Mouse (Mus musculus) heart, embryonic 16.5 days (tissue): Measurements from ENCODE around the gene Ces1c. TPM values are rescaled to one million over a fixed set of nuclear protein-coding genes. Genes with fewer than 3 reads are reported as not detected.

Experiments used
- ATAC-seq: fragments of 200-750 bp; cut with Nextera tagmentation; replicated peaks from 2 replicates; pipeline ENCODE4 v1.8.0; 2017; ENCODE audit warnings: moderate number of reproducible peaks; ENCODE audit not compliant: insufficient read depth, low FRiP score; ENCODE audit errors: extremely low read depth
- H3K27ac ChIP-seq: fragments of 300-500 bp; sonication (generic); 2 replicates; pipeline ENCODE4 v1.5.1; 2014; ENCODE audit warnings: mild to moderate bottlenecking, low read length, control low read depth, moderate library complexity
- H3K27me3 ChIP-seq: fragments of 300-500 bp; sonication (generic); 2 replicates; pipeline ENCODE4 v1.6.1; 2014; ENCODE audit warnings: low read length, mixed read lengths; ENCODE audit not compliant: control insufficient read depth, insufficient read depth
- H3K36me3 ChIP-seq: fragments of 300-500 bp; sonication (generic); 2 replicates; pipeline ENCODE4 v1.6.1; 2014; ENCODE audit not compliant: control insufficient read depth, insufficient read depth
- H3K4me1 ChIP-seq: fragments of 300-500 bp; sonication (generic); 2 replicates; pipeline ENCODE4 v1.6.1; 2014; ENCODE audit warnings: low read length, mixed read lengths; ENCODE audit not compliant: control insufficient read depth, insufficient read depth
- H3K4me2 ChIP-seq: fragments of 300-500 bp; sonication (generic); 2 replicates; pipeline ENCODE4 v1.6.1; 2014; ENCODE audit warnings: low read depth, mild to moderate bottlenecking, control low read depth, low read length
- H3K4me3 ChIP-seq: fragments of 300-500 bp; sonication (generic); 2 replicates; pipeline ENCODE4 v1.5.1; 2014; ENCODE audit warnings: mild to moderate bottlenecking, control low read depth, low read length
- H3K9ac ChIP-seq: fragments of 300-500 bp; sonication (generic); 2 replicates; pipeline ENCODE4 v1.6.1; 2014; ENCODE audit warnings: low read length, control low read depth
- H3K9me3 ChIP-seq: fragments of 300-500 bp; sonication (generic); replicated peaks from 2 replicates; pipeline ENCODE4 v1.6.1; 2016; ENCODE audit warnings: low read length; ENCODE audit not compliant: control insufficient read depth
- WGBS: fragments of 180-500 bp; shearing (Covaris S2); extraction: QIAGEN DNeasy Blood & Tissue Kit; methylation state at CpG from one replicate; pipeline ENCODE4 v1.1.7; 2014; 5-methylcytosine and 5-hydroxymethylcytosine counted together
- polyA plus RNA-seq: library from polyadenylated mRNA; unstranded; fragments of >200 nt; fragmentation: Nextera tagmentation; extraction: Ambion mirVana; gene quantifications from 2 replicates; pipeline ENCODE4 v1.2.1, GENCODE M21; 2015

Ces1c gene
- polyA plus RNA-seq, 1 experiment from 2014 or later, result not detected

DNA sequence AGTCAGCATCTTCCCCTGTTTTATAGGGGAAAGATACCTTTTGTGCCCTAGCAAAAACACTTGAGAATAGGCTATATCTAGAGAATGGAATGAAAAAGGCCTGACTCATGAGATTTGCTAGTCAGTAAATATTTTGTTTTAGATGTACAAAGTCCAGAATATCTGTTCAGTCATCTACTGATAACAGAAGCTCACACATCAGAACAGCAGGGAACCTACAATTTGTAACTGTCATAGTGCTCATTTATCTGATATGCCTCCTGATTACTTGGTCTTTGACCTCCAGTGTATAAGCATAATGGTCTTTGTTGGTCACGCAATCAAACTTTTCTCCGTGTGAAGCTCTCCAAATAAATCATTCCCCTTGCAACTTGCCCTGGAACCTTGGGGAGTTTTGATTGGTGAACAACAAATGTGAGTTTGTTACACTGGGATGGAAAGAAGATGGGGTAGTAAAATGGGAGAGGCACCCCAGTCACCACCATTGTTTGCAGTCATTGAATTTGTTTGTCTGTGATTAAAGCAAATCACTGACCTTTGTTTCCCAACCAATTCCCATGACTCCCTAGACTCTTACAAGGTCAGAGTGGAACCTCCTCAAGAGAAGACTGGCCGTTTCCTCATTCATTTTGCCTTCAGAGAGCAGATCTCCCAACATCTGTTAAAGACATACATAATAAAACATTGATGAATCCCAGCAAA is 67.5 kb downstream of the Ces1c start:
- WGBS, result 83% methylated on average over 3 of the region's 3 CpGs
- Histone ChIP-seq H3K9me3 (no peaks in the 10 kb centered on the region), H3K36me3 (no peaks in the 10 kb centered on the region), H3K27ac (no peak overlapping the region), H3K27me3 (no peaks in the 10 kb centered on the region; the same call in 1 of the 2 replicates), H3K9ac (no peak overlapping the region), H3K4me2 (no peak overlapping the region), H3K4me1 (no peaks in the 10 kb centered on the region), H3K4me3 (no peak overlapping the region)
- ATAC-seq, result no peak

DNA sequence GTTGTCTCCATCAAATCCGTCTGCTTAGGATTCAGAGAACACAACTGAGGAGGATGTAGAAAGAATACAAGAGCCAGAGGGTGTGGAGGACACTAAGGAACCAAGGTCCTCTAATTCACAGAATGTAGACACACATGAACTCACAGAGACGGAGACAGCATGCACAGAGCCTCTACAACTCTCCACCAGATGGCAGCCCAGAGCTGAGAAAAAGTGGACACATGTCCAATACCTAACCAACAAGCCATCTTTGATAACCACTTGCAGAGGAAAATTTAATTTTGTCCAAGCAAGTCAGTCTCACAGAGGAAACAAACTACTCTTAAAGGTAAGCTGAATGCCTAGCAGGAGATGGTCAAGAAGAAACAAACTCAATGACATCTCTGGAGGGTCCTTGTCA is 71.9 kb downstream of the Ces1c start:
- Histone ChIP-seq H3K4me3 (no peak overlapping the region), H3K36me3 (no peaks in the 10 kb centered on the region), H3K9me3 (no peaks in the 10 kb centered on the region), H3K4me2 (no peak overlapping the region), H3K9ac (no peak overlapping the region), H3K4me1 (0 out of 2 replicates have a peak, but pooled peaks cover 2% of the 10 kb centered on the region), H3K27me3 (no peaks in the 10 kb centered on the region; the same call in 1 of the 2 replicates), H3K27ac (no peak overlapping the region)
- no peak for ATAC-seq
- WGBS, result 9% methylated on average over 2 of the region's 2 CpGs

DNA sequence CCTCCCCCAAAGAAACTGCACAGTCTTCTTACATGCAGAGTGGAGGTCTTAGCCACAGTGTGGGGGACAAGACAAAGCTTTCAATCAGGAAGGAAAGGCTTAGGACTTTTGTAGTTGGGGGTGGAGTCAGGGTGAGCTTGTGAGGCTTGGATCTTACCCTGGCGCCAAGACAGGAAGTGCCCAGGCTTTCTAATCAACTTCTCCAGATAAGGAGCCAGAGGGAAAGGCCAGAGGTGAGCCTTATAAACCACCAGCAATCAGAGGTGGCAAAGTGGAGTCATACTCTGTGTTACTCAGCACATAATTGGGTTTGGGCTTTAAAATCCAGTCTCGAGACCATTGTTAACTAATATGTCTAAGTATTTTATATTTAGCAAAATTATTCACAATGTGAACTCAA is 75.8 kb downstream of the Ces1c start:
- no peaks in the 10 kb centered on the region; the same call in 1 of the 2 replicates for H3K27me3 ChIP-seq
- no peak overlapping the region for H3K4me3 ChIP-seq
- H3K9ac ChIP-seq, result no peak overlapping the region
- 35% methylated on average over 2 of the region's 2 CpGs for WGBS
- H3K4me2 ChIP-seq, result no peak overlapping the region
- no peak overlapping the region for H3K27ac ChIP-seq
- H3K4me1 ChIP-seq, result 0 out of 2 replicates have a peak, but pooled peaks cover 2% of the 10 kb centered on the region
- ATAC-seq, result no peak
- no peaks in the 10 kb centered on the region for H3K9me3 ChIP-seq
- H3K36me3 ChIP-seq, result no peaks in the 10 kb centered on the region

Other genes starting within 250 kb of the Ces1c start
- 0.14 and 0.35 TPM in 2 replicates for gene Capns2, start 229.9 kb downstream of the Ces1c start, polyA plus RNA-seq
- gene Slc6a2, start 171.2 kb downstream of the Ces1c start, polyA plus RNA-seq, result 0.04 TPM in 2 replicates
- 0.09 and 0.10 TPM in 2 replicates for gene Ces1a, start 83.1 kb downstream of the Ces1c start, polyA plus RNA-seq
- 0.19 and 0.37 TPM in 2 replicates for gene Ces1b, start 51.3 kb downstream of the Ces1c start, polyA plus RNA-seq
- gene Ces1d, start 66.6 kb upstream of the Ces1c start, polyA plus RNA-seq, result 1.7 and 7.3 TPM in 2 replicates
- gene Ces1e, start 98.3 kb upstream of the Ces1c start, polyA plus RNA-seq, result 0.09 TPM in 1 of 2 replicates, not detected in the other
- 0.12 and 0.35 TPM in 2 replicates for gene Ces1f, start 148.5 kb upstream of the Ces1c start, polyA plus RNA-seq
- gene Ces1g, start 206.0 kb upstream of the Ces1c start, polyA plus RNA-seq, result not detected in 2 replicates
- not detected in 2 replicates for gene Ces1h, start 248.4 kb upstream of the Ces1c start, polyA plus RNA-seq